ENCODE assay signal across 10 mouse cellular contexts in the genomic region with DNA sequence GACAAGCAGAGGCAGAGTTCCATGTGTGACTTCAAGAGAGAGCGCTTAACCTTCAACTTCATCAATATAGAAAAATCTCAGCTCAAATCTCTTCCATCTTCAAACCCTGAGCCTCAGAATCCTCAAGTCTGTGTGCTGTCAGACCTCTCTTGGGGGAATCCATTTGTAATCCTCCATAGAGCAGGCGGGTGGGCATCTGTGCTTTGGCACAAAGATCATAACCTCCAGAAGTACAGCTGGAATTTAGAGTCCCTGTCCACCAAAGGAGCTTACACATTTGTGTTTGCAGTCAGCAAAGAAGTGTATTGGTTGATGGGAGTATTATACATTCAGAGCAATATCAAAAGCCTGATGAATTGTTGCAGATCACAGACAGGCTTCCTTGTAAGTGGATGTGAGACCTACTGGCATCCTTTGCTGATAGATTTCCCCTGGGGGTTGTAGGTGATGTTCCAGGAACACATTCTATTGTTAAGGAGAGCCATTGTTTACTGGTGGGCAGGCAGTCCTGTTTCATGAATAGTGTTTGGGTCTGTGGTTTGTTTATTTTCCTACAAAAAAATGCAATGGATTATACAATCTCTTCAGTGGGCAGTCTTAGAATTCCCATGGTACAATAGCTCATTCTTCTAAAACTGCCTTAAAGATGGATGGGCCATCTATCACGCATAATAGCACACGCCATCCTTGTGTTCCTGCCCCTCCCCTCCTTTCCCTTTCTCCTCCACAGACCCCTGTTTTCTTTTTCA. TPM values are rescaled to one million over a fixed set of nuclear protein-coding genes. Genes with fewer than 3 reads are reported as not detected.
DNase-seq lines count a peak whose midpoint lies in the region; ATAC-seq and TF ChIP-seq lines count a peak whose summit lies in the region.
"Had no signal": no experiment of that assay in that cellular context is flagged by ENCODE, and none has a peak within 500 bp of the region (broad histone marks: within the 10 kb centered on the region; RNA-seq: fewer than 3 reads in every experiment).

No protein-coding gene starts in this region.

- peak; percentile 23 for DNase-seq in neural tube, embryonic 10.5 days (ENCODE audit: extremely low spot score, low spot score)
- peak; percentile 17 for DNase-seq in midbrain, embryonic 10.5 days (ENCODE audit: low spot score)
- DNase-seq in retina, postnatal 1 day = peak; percentile 55
- no peak for DNase-seq in layer of hippocampus, adult 2 months (ENCODE audit: low spot score in 2 of 2)
- no peak for DNase-seq in heart, postnatal 14 days

- peaks cover 16% of the 10 kb centered on the region for H3K4me1 ChIP-seq in neural tube, embryonic 15.5 days
- peaks cover 25% of the 10 kb centered on the region for H3K4me1 ChIP-seq in forebrain, embryonic 12.5 days
- peaks cover 38% of the 10 kb centered on the region for H3K4me1 ChIP-seq in midbrain, embryonic 10.5 days
- H3K4me1 ChIP-seq: liver, embryonic 15.5 days had no signal

- intact Hi-C loops in heart, postnatal 14 days (cut with DNase I) = no loop called here

- no peaks in the 10 kb centered on the region for H3K36me3 ChIP-seq in neural tube, embryonic 15.5 days
- no peaks in the 10 kb centered on the region for H3K36me3 ChIP-seq in forebrain, embryonic 12.5 days (replicated peaks)
- H3K36me3 ChIP-seq in midbrain, embryonic 10.5 days = no peaks in the 10 kb centered on the region
- H3K36me3 ChIP-seq: heart, embryonic 13.5 days; liver, embryonic 15.5 days had no signal

- H3K4me3 ChIP-seq in neural tube, embryonic 15.5 days (replicated peaks) = no peak overlapping the region
- no peak overlapping the region for H3K4me3 ChIP-seq in forebrain, embryonic 12.5 days (replicated peaks)
- 0 out of 2 replicates have a peak overlapping the region, but pooled peaks have one; percentile 15 for H3K4me3 ChIP-seq in midbrain, embryonic 10.5 days
- H3K4me3 ChIP-seq in layer of hippocampus, adult 2 months = no peak overlapping the region
- H3K4me3 ChIP-seq: heart, embryonic 13.5 days; liver, embryonic 15.5 days had no signal

- no peak overlapping the region for H3K4me2 ChIP-seq in neural tube, embryonic 15.5 days
- peak overlapping the region; percentile 24; the same call in 1 of the 2 replicates for H3K4me2 ChIP-seq in forebrain, embryonic 12.5 days
- H3K4me2 ChIP-seq: heart, embryonic 13.5 days; liver, embryonic 15.5 days had no signal

- 42% methylated on average over 4 of the region's 4 CpGs for WGBS in neural tube, embryonic 15.5 days
- 48% methylated on average over 4 of the region's 4 CpGs for WGBS in forebrain, embryonic 12.5 days
- 47% methylated on average over 4 of the region's 4 CpGs for WGBS in midbrain, embryonic 10.5 days

- no peak; the same call in 1 of the 2 replicates for ATAC-seq in neural tube, embryonic 15.5 days (ENCODE audit: low FRiP score)
- ATAC-seq in forebrain, embryonic 12.5 days (ENCODE audit: low FRiP score) = peak; percentile 71
- ATAC-seq: activated CD4-positive, CD25-positive, alpha-beta regulatory T cell, adult 4 months had no signal

- no peaks in the 10 kb centered on the region for H3K9me3 ChIP-seq in neural tube, embryonic 15.5 days (replicated peaks)
- H3K9me3 ChIP-seq in forebrain, embryonic 12.5 days = no peaks in the 10 kb centered on the region
- no peaks in the 10 kb centered on the region for H3K9me3 ChIP-seq in midbrain, embryonic 10.5 days (replicated peaks)
- H3K9me3 ChIP-seq: heart, embryonic 13.5 days; liver, embryonic 15.5 days had no signal

- no peak overlapping the region for H3K9ac ChIP-seq in neural tube, embryonic 15.5 days (replicated peaks)
- no peak overlapping the region for H3K9ac ChIP-seq in forebrain, embryonic 12.5 days
- H3K9ac ChIP-seq: heart, embryonic 13.5 days; liver, embryonic 15.5 days had no signal

- no peak for TF ChIP-seq CTCF in layer of hippocampus, adult 2 months (conservative IDR thresholded peaks at IDR 0.05)

- no peak overlapping the region for H3K27ac ChIP-seq in neural tube, embryonic 15.5 days (replicated peaks)
- peak overlapping the region; percentile 75 for H3K27ac ChIP-seq in forebrain, embryonic 12.5 days
- H3K27ac ChIP-seq in midbrain, embryonic 10.5 days (replicated peaks) = peak overlapping the region; percentile 81
- H3K27ac ChIP-seq in layer of hippocampus, adult 2 months = no peak overlapping the region
- H3K27ac ChIP-seq: liver, embryonic 15.5 days had no signal

- no peaks in the 10 kb centered on the region for H3K27me3 ChIP-seq in neural tube, embryonic 15.5 days (replicated peaks)
- no peaks in the 10 kb centered on the region for H3K27me3 ChIP-seq in forebrain, embryonic 12.5 days
- no peaks in the 10 kb centered on the region for H3K27me3 ChIP-seq in midbrain, embryonic 10.5 days (ENCODE audit: low read depth, poor library complexity, severe bottlenecking)
- H3K27me3 ChIP-seq: liver, embryonic 15.5 days had no signal

RNA-seq across cellular contexts. Expression of a gene that starts 32.1 kb away (rescaled TPM):
- 10.2 and 13.2 TPM in 2 replicates for polyA plus RNA-seq in neural tube, embryonic 15.5 days (2015; fragmentation: Nextera tagmentation; extraction: Ambion mirVana)
- 55.1 and 59.8 TPM in 2 replicates for polyA plus RNA-seq in forebrain, embryonic 12.5 days (2016; fragmentation: Nextera tagmentation; extraction: Ambion mirVana)
- polyA plus RNA-seq in midbrain, embryonic 10.5 days (2016; fragmentation: Nextera tagmentation; extraction: Ambion mirVana) = 63.5 and 73.5 TPM in 2 replicates
- 1 to 10 TPM; 4.1 to 4.4 TPM for total RNA-seq in layer of hippocampus, adult 2 months (2021)
- 1 to 10 TPM; 5.3 to 6.3 TPM for total RNA-seq in heart, postnatal 14 days (2021)

Comparison
In these comparisons a context has a peak if more than half of its experiments do, and no peak if none do; other contexts are left out.
1. DNase-seq: peak in neural tube, embryonic 10.5 days (single experiment), midbrain, embryonic 10.5 days (single experiment) and retina, postnatal 1 day (single experiment); none in layer of hippocampus, adult 2 months (0 of 2) and heart, postnatal 14 days (0 of 2).
2. H3K27ac ChIP-seq: peak in forebrain, embryonic 12.5 days (single experiment) and midbrain, embryonic 10.5 days (single experiment); none in neural tube, embryonic 15.5 days (single experiment) and layer of hippocampus, adult 2 months (single experiment).